Mouse (Mus musculus): ENCODE results near the gene Usp32.

The Usp32 gene

GRCm38 (mm10) chr11:84979351-84979750, 160.6 kb downstream of the Usp32 start:
- DNase-seq (ENCODE audit: low read depth, low spot score), result no peak

DNA sequence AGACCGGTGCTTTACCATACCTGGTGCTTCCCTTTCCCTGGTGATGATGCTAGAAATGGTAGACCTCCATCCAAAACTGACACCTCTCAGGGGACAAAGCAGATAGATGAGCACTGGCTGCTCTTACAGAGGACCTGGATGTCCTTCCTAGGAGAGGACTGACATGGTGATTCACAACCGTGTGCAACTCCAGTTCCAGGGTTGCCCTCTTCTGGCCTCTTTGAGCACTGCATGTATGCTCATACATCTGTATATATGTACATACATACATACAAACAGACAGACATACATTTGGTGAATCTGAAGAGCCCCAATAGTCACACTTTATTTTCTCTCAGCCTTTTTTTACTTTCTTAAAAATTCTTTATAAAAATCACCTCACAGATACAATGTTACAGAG, 161.8 kb downstream of the Usp32 start:
- DNase-seq (ENCODE audit: low read depth, low spot score), result no peak

- DNase-seq (ENCODE audit: low read depth, low spot score), result no peak
Measured at GRCm38 (mm10) chr11:84977385-84977952, 162.5 kb downstream of the Usp32 start.

DNA sequence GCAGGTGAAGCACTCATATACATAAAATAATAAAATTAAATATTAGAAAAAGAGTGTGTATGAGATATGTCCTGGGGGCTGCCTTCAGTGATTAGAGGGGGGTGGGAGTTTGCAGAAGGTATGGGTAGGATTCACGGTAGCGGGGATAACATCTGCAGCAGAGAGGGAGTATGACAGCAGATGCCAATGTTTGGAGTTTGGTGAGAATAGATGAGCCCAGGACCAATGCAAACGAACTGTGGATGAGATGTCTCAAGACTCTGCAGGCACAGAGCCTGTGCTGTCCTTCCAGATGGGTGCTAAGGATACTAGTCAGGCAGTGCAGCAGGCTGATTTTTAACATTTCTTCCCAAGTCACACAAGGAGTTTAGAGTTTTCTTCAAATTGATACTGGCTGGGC, 163.3 kb downstream of the Usp32 start:
- DNase-seq (ENCODE audit: low read depth, low spot score), result no peak

- no peak for DNase-seq (ENCODE audit: low read depth, low spot score)
Measured at GRCm38 (mm10) chr11:84974582-84974981, 165.4 kb downstream of the Usp32 start.

DNA sequence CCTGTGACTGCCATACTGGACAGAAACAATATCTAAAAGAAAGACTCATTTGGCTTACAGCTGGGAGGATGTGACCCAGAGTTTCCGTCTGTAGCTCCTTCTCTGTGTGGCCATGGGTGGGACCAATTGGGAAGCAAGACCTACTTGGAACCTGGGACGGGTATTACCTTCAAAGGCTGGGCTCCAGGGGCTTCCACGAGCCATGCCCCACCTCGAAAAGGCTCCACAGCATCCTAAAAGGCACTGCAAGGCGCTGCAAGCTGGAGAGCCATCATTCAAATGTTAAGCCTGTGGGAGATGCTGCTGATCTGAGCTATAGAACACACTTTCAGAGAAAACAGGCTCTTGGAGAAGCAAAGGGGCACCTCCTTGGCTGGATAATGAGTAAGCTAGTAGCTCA, 166.3 kb downstream of the Usp32 start:
- no peak for DNase-seq (ENCODE audit: low read depth, low spot score)

GRCm38 (mm10) chr11:84972067-84972466, 167.9 kb downstream of the Usp32 start:
- DNase-seq (ENCODE audit: low read depth, low spot score), result no peak

DNA sequence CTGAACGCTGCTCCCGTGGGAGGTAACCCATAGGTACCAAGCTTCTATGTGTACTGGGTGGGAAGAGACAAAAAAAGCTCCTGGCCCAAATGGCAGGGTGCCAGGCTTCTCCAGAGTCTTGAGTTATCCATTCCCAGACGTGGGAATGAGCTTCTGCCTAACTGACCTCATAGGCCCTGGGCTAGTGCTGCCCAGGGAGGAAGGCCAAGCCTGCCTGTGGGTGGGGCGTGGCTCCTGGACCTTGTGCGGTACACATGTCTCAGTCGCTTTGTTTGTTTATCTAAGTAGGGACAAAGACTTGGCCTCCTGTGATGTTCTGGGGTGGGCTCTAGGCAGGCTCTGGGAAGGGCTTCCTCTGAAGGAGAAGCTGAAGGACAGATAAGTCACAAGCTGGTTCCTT, 171.2 kb downstream of the Usp32 start:
- DNase-seq (ENCODE audit: low read depth, low spot score), result no peak

- no peak for DNase-seq (ENCODE audit: low read depth, low spot score)
Measured at GRCm38 (mm10) chr11:84968309-84968708, 171.7 kb downstream of the Usp32 start.

DNA sequence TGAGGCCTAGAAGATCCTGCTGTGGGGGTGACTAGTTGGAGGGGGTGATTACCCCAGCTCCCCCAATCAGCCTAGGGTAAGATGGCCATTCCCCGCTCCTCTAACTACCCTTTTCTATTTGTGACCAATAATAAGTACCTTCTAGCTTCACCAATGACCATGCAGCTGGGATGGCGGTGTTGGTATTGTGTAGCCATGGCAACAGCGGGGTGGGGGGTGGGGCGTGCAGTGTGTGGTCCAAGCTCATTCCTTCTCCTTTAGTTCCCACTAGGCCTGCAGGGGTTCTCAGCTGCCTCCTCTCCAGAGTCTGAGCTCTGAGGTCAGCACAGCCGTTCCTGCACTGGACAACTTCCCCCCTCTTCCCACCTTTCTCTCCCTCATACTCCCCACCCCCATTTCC, 172.8 kb downstream of the Usp32 start:
- no peak for DNase-seq (ENCODE audit: low read depth, low spot score)

- DNase-seq (ENCODE audit: low read depth, low spot score), result no peak
Measured at GRCm38 (mm10) chr11:84966696-84967095, 173.3 kb downstream of the Usp32 start.

- DNase-seq (ENCODE audit: low read depth, low spot score), result no peak
Measured at GRCm38 (mm10) chr11:84963556-84963955, 176.4 kb downstream of the Usp32 start.

GRCm38 (mm10) chr11:84962536-84962935, 177.4 kb downstream of the Usp32 start:
- no peak for DNase-seq (ENCODE audit: low read depth, low spot score)

DNA sequence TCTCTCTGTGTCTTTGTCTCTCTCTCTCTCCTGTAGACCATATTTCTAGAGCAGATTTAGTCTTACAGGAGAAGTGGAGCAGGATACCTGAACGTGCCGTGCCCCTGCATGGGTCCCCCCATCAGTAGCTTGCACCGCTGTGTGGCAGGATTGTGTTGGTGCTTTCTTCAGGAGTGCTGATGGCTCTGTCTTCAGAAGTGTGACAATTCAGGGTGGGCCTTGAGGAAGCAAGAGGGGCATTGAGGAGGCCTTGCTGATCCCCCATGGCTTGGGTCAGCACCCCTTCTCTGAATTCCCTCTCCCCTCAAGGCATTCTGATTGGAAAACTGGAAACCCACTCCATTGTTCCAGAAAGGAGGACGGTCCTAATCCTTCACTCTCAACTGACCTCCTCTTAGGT, 178.4 kb downstream of the Usp32 start:
- DNase-seq (ENCODE audit: low read depth, low spot score), result no peak

- DNase-seq (ENCODE audit: low read depth, low spot score), result no peak
Measured at GRCm38 (mm10) chr11:84960780-84961179, 179.2 kb downstream of the Usp32 start.

- DNase-seq (ENCODE audit: low read depth, low spot score), result no peak
Measured at GRCm38 (mm10) chr11:84960291-84960690, 179.7 kb downstream of the Usp32 start.

DNA sequence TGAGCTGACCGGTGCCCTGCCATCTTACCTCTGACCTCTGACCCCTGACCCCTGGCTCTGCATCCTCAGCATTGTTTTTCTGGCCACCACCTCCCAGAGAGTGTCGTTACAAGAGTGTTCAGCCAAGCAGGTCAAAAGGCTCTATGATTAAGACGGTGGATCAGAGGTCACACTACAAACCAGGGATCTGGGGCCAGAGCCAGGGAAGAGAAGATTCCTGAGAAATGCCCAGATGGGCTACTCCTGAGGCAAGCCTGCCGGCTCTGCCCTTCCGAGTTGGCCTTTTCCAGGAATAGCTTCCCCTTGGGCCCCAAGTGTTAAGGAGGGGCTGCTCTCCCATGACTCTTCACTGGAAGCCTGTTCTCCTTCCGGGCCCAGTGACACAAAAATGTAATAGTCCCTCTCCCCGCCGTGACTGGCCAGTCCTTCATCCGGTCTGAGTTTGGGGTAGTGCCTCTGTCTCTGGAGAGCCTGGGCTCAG, 180.2 kb downstream of the Usp32 start:
- no peak for DNase-seq (ENCODE audit: low read depth, low spot score)

GRCm38 (mm10) chr11:84959181-84959580, 180.8 kb downstream of the Usp32 start:
- DNase-seq (ENCODE audit: low read depth, low spot score), result no peak

DNA sequence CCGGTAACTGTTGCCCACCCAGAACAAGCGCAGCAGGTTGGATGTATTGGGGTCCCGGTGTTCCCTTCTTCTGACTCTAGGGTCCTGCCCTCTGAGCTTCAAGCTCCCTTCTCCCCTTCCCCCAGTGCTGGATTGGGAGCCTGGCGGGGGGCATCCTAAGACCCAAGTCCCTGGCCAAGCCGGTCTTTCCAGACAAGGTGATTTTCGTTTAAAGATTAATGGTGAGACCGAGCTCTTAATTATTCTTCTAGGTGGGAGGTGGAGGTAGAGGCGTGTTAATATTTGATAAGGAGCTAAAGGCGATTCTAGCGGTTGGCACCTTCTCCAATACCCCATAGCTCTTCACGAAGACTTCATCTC, 181.7 kb downstream of the Usp32 start:
- no peak for DNase-seq (ENCODE audit: low read depth, low spot score)

DNA sequence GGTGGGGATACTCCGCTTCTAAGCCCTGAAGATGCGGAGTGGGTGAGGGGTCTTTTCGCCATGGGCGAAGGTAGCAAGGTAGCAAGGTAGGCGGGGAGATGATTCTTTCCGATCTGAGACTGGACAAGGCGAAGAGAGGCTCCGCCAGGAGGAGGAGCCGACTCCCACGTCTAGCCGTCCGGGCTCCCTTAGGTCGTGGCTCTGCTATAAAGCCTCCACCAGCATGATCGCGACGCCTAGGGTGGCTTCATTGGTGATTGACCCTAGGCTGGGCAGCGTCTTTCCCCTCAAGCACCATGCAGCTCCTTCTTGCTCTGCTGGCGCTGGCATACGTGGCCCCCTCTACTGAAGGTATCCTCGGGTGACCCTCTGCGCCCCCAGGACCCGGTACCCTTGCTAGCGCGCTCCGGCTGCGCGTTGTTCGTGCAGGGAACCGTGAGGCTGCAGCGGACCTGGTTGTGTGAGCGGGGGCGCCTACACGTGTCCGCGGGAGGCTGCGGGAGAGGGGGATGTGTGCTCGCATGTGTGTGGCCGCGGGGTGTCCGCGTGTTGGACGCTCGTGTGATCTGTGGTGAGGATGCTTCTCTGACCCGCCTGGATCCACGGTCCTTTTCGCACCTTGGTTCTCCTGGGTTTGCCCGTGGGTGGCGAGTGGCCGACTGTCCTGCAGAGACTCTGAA, 182.2 kb downstream of the Usp32 start, which contains the start of gene Car4:
TSS of gene Car4 (plus strand) at position 196 of the 680 bp plus-strand sequence.
- no peak for DNase-seq (ENCODE audit: low read depth, low spot score)

GRCm38 (mm10) chr11:84957171-84957570, 182.8 kb downstream of the Usp32 start:
- no peak for DNase-seq (ENCODE audit: low read depth, low spot score)

- no peak for DNase-seq (ENCODE audit: low read depth, low spot score)
Measured at GRCm38 (mm10) chr11:84956400-84956799, 183.6 kb downstream of the Usp32 start.

DNA sequence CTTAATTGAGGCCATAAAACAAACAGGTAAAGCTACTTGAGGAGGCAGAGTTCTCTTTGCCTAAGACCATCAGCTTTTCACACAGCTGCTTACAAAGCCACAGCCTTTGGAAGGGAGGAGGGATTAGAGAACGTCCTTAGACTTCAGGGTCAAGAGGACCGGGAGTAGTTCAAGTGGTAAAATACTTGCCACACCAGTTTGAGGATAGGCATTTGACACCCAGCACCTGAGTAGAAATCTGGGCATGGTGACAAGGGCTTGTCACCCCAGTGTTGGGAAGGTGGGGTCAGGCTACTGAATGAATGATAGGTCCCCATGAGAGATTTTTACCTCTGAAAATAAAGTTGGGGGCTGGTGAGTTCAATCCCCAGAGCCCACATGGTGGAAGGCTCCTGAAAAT, 187.3 kb downstream of the Usp32 start:
- no peak for DNase-seq (ENCODE audit: low read depth, low spot score)

DNA sequence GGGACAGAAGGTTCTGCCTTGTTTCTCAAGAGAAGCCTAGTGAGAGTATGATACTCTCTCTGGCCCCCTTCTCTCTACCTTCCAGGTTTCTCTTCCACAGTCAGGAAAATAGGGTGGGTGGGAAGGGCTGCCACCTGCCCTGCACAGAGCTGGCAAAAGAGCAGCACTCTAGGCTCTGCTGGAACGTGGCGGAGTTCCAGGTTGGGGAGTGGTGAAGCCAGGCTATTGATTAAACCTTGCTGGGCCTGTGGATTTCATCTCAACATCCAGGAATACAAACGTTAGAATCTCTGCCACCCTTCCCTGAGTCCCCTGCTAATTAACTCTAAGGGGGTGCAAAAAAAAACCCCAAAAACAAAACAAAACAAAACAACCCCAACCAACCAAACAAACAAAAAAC, 191.4 kb downstream of the Usp32 start:
- no peak for DNase-seq (ENCODE audit: low read depth, low spot score)
